Mouse (Mus musculus) heart, embryonic 15.5 days (tissue): ENCODE measurements around the gene Cd8a. TPM values are rescaled to one million over a fixed set of nuclear protein-coding genes. Genes with fewer than 3 reads are reported as not detected.

ENCODE experiments used
- ATAC-seq: fragments of 200-750 bp; cut with Nextera tagmentation; replicated peaks from 2 replicates; pipeline ENCODE4 v1.8.0; 2017; ENCODE audit warnings: low read depth, moderate TSS enrichment; ENCODE audit not compliant: insufficient number of reproducible peaks, insufficient read depth, low FRiP score
- H3K27ac ChIP-seq: fragments of 300-500 bp; sonication (generic); 2 replicates; pipeline ENCODE4 v1.5.1; 2015; ENCODE audit warnings: mild to moderate bottlenecking, inconsistent platforms
- H3K27me3 ChIP-seq: fragments of 300-500 bp; sonication (generic); 2 replicates; pipeline ENCODE4 v1.6.1; 2015; ENCODE audit warnings: inconsistent platforms
- H3K36me3 ChIP-seq: fragments of 300-500 bp; sonication (generic); 2 replicates; pipeline ENCODE4 v1.6.1; 2015; ENCODE audit warnings: mild to moderate bottlenecking, inconsistent platforms
- H3K4me1 ChIP-seq: fragments of 300-500 bp; sonication (generic); replicated peaks from 2 replicates; pipeline ENCODE4 v1.6.1; 2015; ENCODE audit warnings: inconsistent platforms
- H3K4me2 ChIP-seq: fragments of 300-500 bp; sonication (generic); 2 replicates; pipeline ENCODE4 v1.6.1; 2015; ENCODE audit warnings: inconsistent platforms, mild to moderate bottlenecking, moderate library complexity
- H3K4me3 ChIP-seq: fragments of 300-500 bp; sonication (generic); 2 replicates; pipeline ENCODE4 v1.5.1; 2015; ENCODE audit warnings: mild to moderate bottlenecking, inconsistent platforms
- H3K9ac ChIP-seq: fragments of 300-500 bp; sonication (generic); 2 replicates; pipeline ENCODE4 v1.6.1; 2015; ENCODE audit warnings: mild to moderate bottlenecking, inconsistent platforms
- H3K9me3 ChIP-seq: fragments of 300-500 bp; sonication (generic); replicated peaks from 2 replicates; pipeline ENCODE4 v1.6.1; 2016; ENCODE audit warnings: inconsistent platforms
- WGBS: fragments of 180-500 bp; shearing (Covaris S2); methylation state at CpG from one replicate; pipeline ENCODE4 v1.1.7; 2015; ENCODE audit warnings: mixed read lengths; 5-methylcytosine and 5-hydroxymethylcytosine counted together
- polyA plus RNA-seq: library from polyadenylated mRNA; unstranded; fragments of >200 nt; fragmentation: Nextera tagmentation; extraction: Ambion mirVana; gene quantifications from 2 replicates; pipeline ENCODE4 v1.2.1, GENCODE M21; 2015

Gene Cd8a
- polyA plus RNA-seq, 1 experiment from 2014 or later = not detected

GRCm38 (mm10) chr6:71415446-71415845 lies 42.2 kb downstream of the Cd8a start:
- no peaks in the 10 kb centered on the region for H3K27me3 ChIP-seq
- H3K4me3 ChIP-seq = no peak overlapping the region
- no peaks in the 10 kb centered on the region for H3K9me3 ChIP-seq
- H3K36me3 ChIP-seq = peaks cover 3% of the 10 kb centered on the region; the same call in 1 of the 2 replicates
- peaks cover 7% of the 10 kb centered on the region; the same call in 1 of the 2 replicates for H3K4me1 ChIP-seq
- WGBS = 82% methylated on average over 3 of the region's 3 CpGs
- no peak overlapping the region for H3K27ac ChIP-seq
- ATAC-seq = no peak
- no peak overlapping the region for H3K4me2 ChIP-seq
- H3K9ac ChIP-seq = no peak overlapping the region

GRCm38 (mm10) chr6:71418874-71419273 lies 45.6 kb downstream of the Cd8a start:
- Histone ChIP-seq H3K9ac (no peak overlapping the region), H3K9me3 (no peaks in the 10 kb centered on the region), H3K4me3 (no peak overlapping the region), H3K27ac (no peak overlapping the region), H3K36me3 (peaks cover 3% of the 10 kb centered on the region; the same call in 1 of the 2 replicates), H3K4me1 (peaks cover 7% of the 10 kb centered on the region; the same call in 1 of the 2 replicates), H3K4me2 (no peak overlapping the region), H3K27me3 (no peaks in the 10 kb centered on the region)
- no peak for ATAC-seq
- WGBS = 68% methylated on average over 3 of the region's 3 CpGs

GRCm38 (mm10) chr6:71420848-71421247 lies 47.6 kb downstream of the Cd8a start:
- peaks cover 6% of the 10 kb centered on the region for H3K36me3 ChIP-seq
- WGBS = 91% methylated on average over 6 of the region's 6 CpGs
- no peak for ATAC-seq
- no peaks in the 10 kb centered on the region for H3K27me3 ChIP-seq
- H3K4me2 ChIP-seq = no peak overlapping the region
- H3K9me3 ChIP-seq = no peaks in the 10 kb centered on the region
- H3K27ac ChIP-seq = no peak overlapping the region
- H3K4me1 ChIP-seq = peaks cover 5% of the 10 kb centered on the region; the same call in 1 of the 2 replicates
- no peak overlapping the region for H3K4me3 ChIP-seq
- no peak overlapping the region for H3K9ac ChIP-seq

DNA sequence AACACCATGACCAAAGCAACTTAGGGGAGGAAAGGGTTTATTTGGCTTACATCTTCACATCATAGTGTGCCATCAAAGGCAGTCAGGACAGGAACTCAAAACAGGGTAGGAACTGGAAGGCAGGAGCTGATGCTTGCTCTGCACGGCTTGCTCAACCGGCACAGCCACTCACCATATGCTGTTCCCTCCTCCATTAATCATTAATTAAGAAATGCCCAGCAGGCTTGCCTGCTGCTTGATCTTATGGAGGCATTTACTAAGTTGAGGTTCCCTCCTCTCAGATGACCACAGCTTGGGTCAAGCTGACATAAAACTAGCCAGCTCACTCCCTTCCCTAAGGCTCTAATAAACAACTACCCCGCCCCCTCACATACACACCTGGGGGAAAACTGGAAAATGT lies 48.9 kb downstream of the Cd8a start:
- Histone ChIP-seq H3K4me1 (peaks cover 5% of the 10 kb centered on the region; the same call in 1 of the 2 replicates), H3K27ac (no peak overlapping the region), H3K4me2 (no peak overlapping the region), H3K27me3 (no peaks in the 10 kb centered on the region), H3K4me3 (no peak overlapping the region), H3K9ac (no peak overlapping the region), H3K9me3 (no peaks in the 10 kb centered on the region), H3K36me3 (peaks cover 7% of the 10 kb centered on the region)
- ATAC-seq = no peak
- WGBS = 86% methylated on average over 3 of the region's 3 CpGs

GRCm38 (mm10) chr6:71423116-71423515 lies 49.9 kb downstream of the Cd8a start:
- Histone ChIP-seq H3K9me3 (no peaks in the 10 kb centered on the region), H3K4me3 (no peak overlapping the region), H3K27me3 (no peaks in the 10 kb centered on the region), H3K4me1 (peaks cover 5% of the 10 kb centered on the region; the same call in 1 of the 2 replicates), H3K36me3 (peaks cover 12% of the 10 kb centered on the region), H3K9ac (no peak overlapping the region), H3K4me2 (no peak overlapping the region), H3K27ac (no peak overlapping the region)
- WGBS = 85% methylated on average over 3 of the region's 3 CpGs
- no peak for ATAC-seq

GRCm38 (mm10) chr6:71425681-71426080 lies 52.5 kb downstream of the Cd8a start:
- H3K27me3 ChIP-seq = no peaks in the 10 kb centered on the region
- ATAC-seq = no peak
- H3K36me3 ChIP-seq = peaks cover 12% of the 10 kb centered on the region
- WGBS = 90% methylated on average over 6 of the region's 6 CpGs
- no peak overlapping the region for H3K4me3 ChIP-seq
- no peak overlapping the region for H3K9ac ChIP-seq
- H3K9me3 ChIP-seq = no peaks in the 10 kb centered on the region
- no peak overlapping the region for H3K4me2 ChIP-seq
- no peaks in the 10 kb centered on the region for H3K4me1 ChIP-seq
- no peak overlapping the region for H3K27ac ChIP-seq

GRCm38 (mm10) chr6:71427996-71428725 lies 54.9 kb downstream of the Cd8a start:
- H3K27ac ChIP-seq = no peak overlapping the region
- no peak overlapping the region for H3K4me2 ChIP-seq
- H3K4me3 ChIP-seq = no peak overlapping the region
- WGBS = 72% methylated on average over 4 of the region's 4 CpGs
- no peaks in the 10 kb centered on the region for H3K9me3 ChIP-seq
- no peak for ATAC-seq
- H3K27me3 ChIP-seq = no peaks in the 10 kb centered on the region
- peaks cover 12% of the 10 kb centered on the region for H3K36me3 ChIP-seq
- H3K4me1 ChIP-seq = no peaks in the 10 kb centered on the region
- H3K9ac ChIP-seq = no peak overlapping the region

Other genes starting within 250 kb of the Cd8a start
- gene Thnsl2, start 229.0 kb upstream of the Cd8a start, polyA plus RNA-seq = 4.2 and 6.9 TPM in 2 replicates
- 0.42 and 2.9 TPM in 2 replicates for gene Fabp1, start 173.6 kb upstream of the Cd8a start, polyA plus RNA-seq
- gene Krcc1, start 101.8 kb upstream of the Cd8a start, polyA plus RNA-seq = 54.6 and 68.2 TPM in 2 replicates
- 97.1 and 101 TPM in 2 replicates for gene Smyd1, start 51.2 kb upstream of the Cd8a start, polyA plus RNA-seq
- gene Cd8b1, start 50.6 kb upstream of the Cd8a start, polyA plus RNA-seq = 0.76 TPM in 1 of 2 replicates, not detected in the other
- gene Rmnd5a, start 67.2 kb downstream of the Cd8a start, polyA plus RNA-seq = 8.4 and 9.9 TPM in 2 replicates
- 14.5 and 15.8 TPM in 2 replicates for gene Rnf103, start 120.5 kb downstream of the Cd8a start, polyA plus RNA-seq
- gene Chmp3, start 170.4 kb downstream of the Cd8a start, polyA plus RNA-seq = 62.6 and 63.0 TPM in 2 replicates